Mouse (Mus musculus): Measurements from ENCODE around the gene Tnfrsf23. TPM values are rescaled to one million over a fixed set of nuclear protein-coding genes. Genes with fewer than 3 reads are reported as not detected.

Tnfrsf23 gene
- polyA plus RNA-seq (2014; fragmentation: Nextera tagmentation; extraction: Ambion mirVana) = 1.1 and 2.6 TPM in 2 replicates

DNA sequence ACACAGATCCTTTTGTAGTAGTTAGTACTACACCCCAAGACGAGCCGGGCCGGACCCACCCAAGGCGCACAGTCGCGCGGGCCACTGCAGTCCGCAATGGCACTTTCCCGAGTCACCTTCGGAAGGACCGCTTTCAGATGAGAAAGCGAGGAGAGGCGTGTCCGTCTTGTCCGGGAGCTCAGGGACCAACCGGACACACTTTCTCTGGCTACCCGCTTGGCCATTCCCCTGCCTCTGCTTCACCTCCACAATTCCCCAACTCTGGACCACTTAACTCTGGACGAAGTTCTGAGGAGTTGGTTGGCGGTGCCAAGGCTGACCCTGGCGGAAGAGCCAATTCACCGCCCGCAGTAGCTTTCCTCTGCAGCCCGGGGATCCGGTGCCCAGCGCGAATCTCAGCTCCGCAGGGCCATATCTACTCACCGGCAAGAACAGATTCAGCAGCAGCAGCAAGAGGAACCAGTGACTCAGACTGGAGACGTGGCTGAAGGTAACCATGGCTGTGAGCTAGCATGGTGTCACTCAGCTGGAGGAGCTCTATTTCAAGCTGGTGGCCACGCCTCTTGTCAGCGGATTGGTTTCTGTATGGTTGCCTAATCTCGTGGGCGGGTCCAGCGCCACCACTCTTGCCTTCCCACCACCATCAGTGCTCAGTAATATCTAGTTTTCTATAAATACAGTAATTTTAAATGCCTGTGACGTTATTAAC lies at the start of gene Tnfrsf23:
Gene Tnfrsf23 (minus strand): TSS at position 514 of the 709 bp plus-strand sequence.
- peak; percentile 82 for ATAC-seq (replicated peaks; ENCODE audit: insufficient number of reproducible peaks, low FRiP score, low TSS enrichment)
- peak within 1 kb of the TSS; percentile 46 for H3K4me3 ChIP-seq (ENCODE audit: low read depth, low read length)
- H3K4me2 ChIP-seq = peak within 1 kb of the TSS; percentile 89
- H3K36me3 ChIP-seq (ENCODE audit: control insufficient read depth, insufficient read depth, low read length) = peaks cover 4% of the 10 kb centered on the region; the same call in 1 of the 2 replicates
- no peaks in the 10 kb centered on the region for H3K4me1 ChIP-seq (ENCODE audit: control insufficient read depth, insufficient read depth, low read length)
- 0 out of 2 replicates have a peak within 1 kb of the TSS, but pooled peaks have one; percentile 35 for H3K27ac ChIP-seq (ENCODE audit: low read depth, low read length)
- H3K9ac ChIP-seq (ENCODE audit: low read depth, low read length) = peak within 1 kb of the TSS; percentile 60; the same call in 1 of the 2 replicates
- no peaks in the 10 kb centered on the region for H3K9me3 ChIP-seq (replicated peaks; ENCODE audit: control insufficient read depth, low read length)
- 3% methylated on average over 35 of the region's 35 CpGs for WGBS (ENCODE audit: insufficient replicate concordance)
- H3K27me3 ChIP-seq (ENCODE audit: control insufficient read depth, insufficient read depth, low read length) = no peaks in the 10 kb centered on the region

DNA sequence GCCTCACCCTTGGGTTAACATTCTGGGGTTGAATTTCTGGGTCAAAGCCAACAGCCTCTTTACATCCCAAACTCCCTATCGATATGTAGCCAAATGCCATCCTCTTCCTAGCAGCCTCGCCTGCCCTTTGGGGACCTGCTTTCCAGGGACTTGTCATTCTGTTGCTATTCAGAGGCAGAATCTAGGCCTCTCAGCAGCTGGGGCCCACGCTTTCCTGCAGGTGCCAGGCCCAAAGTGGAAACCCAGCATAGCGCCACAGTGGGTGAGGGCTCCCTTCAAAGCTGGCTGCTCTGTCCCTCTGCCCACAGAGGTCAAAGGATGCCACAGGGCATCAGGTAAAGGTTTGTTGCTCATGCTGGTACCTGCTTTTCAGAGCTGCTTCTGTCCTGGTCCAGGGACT lies 48.1 kb upstream of the Tnfrsf23 start:
- no peak overlapping the region for H3K9ac ChIP-seq (ENCODE audit: low read depth, low read length)
- H3K4me3 ChIP-seq (ENCODE audit: low read depth, low read length) = no peak overlapping the region
- H3K36me3 ChIP-seq (ENCODE audit: control insufficient read depth, insufficient read depth, low read length) = no peaks in the 10 kb centered on the region
- H3K9me3 ChIP-seq (replicated peaks; ENCODE audit: control insufficient read depth, low read length) = no peaks in the 10 kb centered on the region
- H3K4me2 ChIP-seq = no peak overlapping the region
- peaks cover 20% of the 10 kb centered on the region for H3K4me1 ChIP-seq (ENCODE audit: control insufficient read depth, insufficient read depth, low read length)
- H3K27ac ChIP-seq (ENCODE audit: low read depth, low read length) = no peak overlapping the region
- WGBS (ENCODE audit: insufficient replicate concordance) = 79% methylated on average over 4 of the region's 4 CpGs
- H3K27me3 ChIP-seq (ENCODE audit: control insufficient read depth, insufficient read depth, low read length) = no peaks in the 10 kb centered on the region
- ATAC-seq (replicated peaks; ENCODE audit: insufficient number of reproducible peaks, low FRiP score, low TSS enrichment) = no peak

DNA sequence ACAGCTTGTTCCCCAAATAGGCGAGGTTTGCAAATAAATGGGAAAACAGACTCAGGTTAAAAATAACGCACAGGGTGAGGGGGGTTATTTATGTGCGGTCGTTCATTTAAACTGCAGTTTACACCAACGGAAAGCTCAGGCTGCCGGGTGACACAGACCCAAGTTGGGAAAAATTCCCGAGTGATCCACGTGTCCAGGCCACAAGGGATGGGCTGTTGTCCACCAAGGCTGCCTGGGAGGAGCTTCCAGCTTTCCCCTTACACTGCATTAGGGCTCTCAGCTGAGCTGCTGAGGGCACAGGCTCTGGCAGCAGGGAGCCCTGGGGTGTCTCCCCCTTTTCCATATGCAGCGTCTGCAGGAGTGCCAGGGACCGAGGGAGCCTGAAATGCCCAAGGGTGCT lies 44.2 kb upstream of the Tnfrsf23 start:
- Histone ChIP-seq H3K36me3 (ENCODE audit: control insufficient read depth, insufficient read depth, low read length) (no peaks in the 10 kb centered on the region), H3K27me3 (ENCODE audit: control insufficient read depth, insufficient read depth, low read length) (no peaks in the 10 kb centered on the region), H3K4me1 (ENCODE audit: control insufficient read depth, insufficient read depth, low read length) (peaks cover 13% of the 10 kb centered on the region), H3K27ac (ENCODE audit: low read depth, low read length) (no peak overlapping the region), H3K4me3 (ENCODE audit: low read depth, low read length) (no peak overlapping the region), H3K9me3 (replicated peaks; ENCODE audit: control insufficient read depth, low read length) (no peaks in the 10 kb centered on the region), H3K4me2 (no peak overlapping the region), H3K9ac (ENCODE audit: low read depth, low read length) (no peak overlapping the region)
- WGBS (ENCODE audit: insufficient replicate concordance) = 73% methylated on average over 10 of the region's 10 CpGs
- ATAC-seq (replicated peaks; ENCODE audit: insufficient number of reproducible peaks, low FRiP score, low TSS enrichment) = no peak

DNA sequence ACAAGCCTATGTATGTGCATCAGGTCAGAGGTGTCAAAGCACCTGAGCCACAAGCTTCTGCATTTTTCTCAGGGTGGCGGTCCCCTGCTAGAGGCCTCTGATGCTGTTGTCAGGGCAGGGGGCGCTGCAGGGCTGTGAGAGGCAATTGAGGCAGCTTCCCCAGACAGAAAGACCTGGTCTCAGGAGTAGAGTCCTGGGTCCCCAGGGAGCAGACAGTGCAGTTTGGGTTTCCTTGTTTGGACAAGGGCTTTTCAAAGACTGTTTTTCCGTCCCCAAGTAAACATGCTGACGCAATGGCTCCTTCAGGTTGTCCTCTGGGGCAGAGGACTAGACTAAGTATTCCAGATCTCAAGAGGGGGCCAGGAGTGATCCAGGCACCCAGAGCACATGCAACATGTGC lies 40.7 kb upstream of the Tnfrsf23 start:
- H3K4me1 ChIP-seq (ENCODE audit: control insufficient read depth, insufficient read depth, low read length) = peaks cover 16% of the 10 kb centered on the region
- no peak overlapping the region for H3K4me2 ChIP-seq
- H3K9me3 ChIP-seq (replicated peaks; ENCODE audit: control insufficient read depth, low read length) = no peaks in the 10 kb centered on the region
- 82% methylated on average over 4 of the region's 4 CpGs for WGBS (ENCODE audit: insufficient replicate concordance)
- no peaks in the 10 kb centered on the region for H3K27me3 ChIP-seq (ENCODE audit: control insufficient read depth, insufficient read depth, low read length)
- H3K36me3 ChIP-seq (ENCODE audit: control insufficient read depth, insufficient read depth, low read length) = no peaks in the 10 kb centered on the region
- no peak for ATAC-seq (replicated peaks; ENCODE audit: insufficient number of reproducible peaks, low FRiP score, low TSS enrichment)
- H3K27ac ChIP-seq (ENCODE audit: low read depth, low read length) = no peak overlapping the region
- no peak overlapping the region for H3K9ac ChIP-seq (ENCODE audit: low read depth, low read length)
- no peak overlapping the region for H3K4me3 ChIP-seq (ENCODE audit: low read depth, low read length)

DNA sequence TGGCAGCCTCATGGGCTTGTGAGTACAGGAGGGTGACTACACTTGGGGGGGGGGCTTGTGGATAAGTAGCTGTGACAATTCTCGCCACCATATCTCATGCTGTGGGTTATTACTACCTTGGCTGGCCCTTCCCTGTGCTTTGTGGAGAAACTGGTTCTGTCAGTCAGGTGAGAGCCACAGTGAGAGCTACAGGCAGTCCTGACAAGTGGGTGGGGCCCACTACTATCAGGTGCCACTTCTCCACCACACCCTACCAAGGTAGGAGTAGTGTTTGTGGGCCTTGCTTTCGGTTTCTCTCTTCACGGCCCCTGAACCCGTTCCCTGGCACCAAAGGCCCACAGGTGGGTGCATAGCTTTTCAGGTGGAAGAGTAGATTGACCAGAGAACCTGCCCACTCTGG lies 38.2 kb upstream of the Tnfrsf23 start:
- H3K27ac ChIP-seq (ENCODE audit: low read depth, low read length) = no peak overlapping the region
- H3K9me3 ChIP-seq (replicated peaks; ENCODE audit: control insufficient read depth, low read length) = no peaks in the 10 kb centered on the region
- H3K4me3 ChIP-seq (ENCODE audit: low read depth, low read length) = no peak overlapping the region
- 74% methylated on average over 4 of the region's 4 CpGs for WGBS (ENCODE audit: insufficient replicate concordance)
- H3K4me2 ChIP-seq = no peak overlapping the region
- peaks cover 10% of the 10 kb centered on the region for H3K4me1 ChIP-seq (ENCODE audit: control insufficient read depth, insufficient read depth, low read length)
- no peak for ATAC-seq (replicated peaks; ENCODE audit: insufficient number of reproducible peaks, low FRiP score, low TSS enrichment)
- no peaks in the 10 kb centered on the region for H3K27me3 ChIP-seq (ENCODE audit: control insufficient read depth, insufficient read depth, low read length)
- no peak overlapping the region for H3K9ac ChIP-seq (ENCODE audit: low read depth, low read length)
- H3K36me3 ChIP-seq (ENCODE audit: control insufficient read depth, insufficient read depth, low read length) = no peaks in the 10 kb centered on the region

DNA sequence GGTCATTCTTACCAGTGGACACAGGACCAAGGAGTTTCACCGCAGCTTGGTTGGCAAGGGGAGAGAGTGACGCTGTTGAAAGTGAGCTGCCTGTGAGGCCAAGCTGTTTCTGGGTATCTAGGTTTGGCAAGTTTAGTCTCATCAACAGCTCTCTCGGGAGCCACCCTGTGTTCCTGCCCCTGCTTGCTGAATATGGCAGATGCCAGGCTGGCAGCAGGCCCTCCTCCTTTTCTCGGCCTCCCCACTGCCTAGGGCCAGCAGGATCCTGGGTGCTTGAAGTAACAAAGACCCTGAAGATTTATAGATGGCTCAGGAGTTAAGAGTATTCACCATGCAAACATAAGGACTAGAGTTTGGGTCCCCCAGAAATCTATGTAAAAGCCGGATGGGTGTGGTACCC lies 37.0 kb upstream of the Tnfrsf23 start:
- H3K36me3 ChIP-seq (ENCODE audit: control insufficient read depth, insufficient read depth, low read length) = no peaks in the 10 kb centered on the region
- H3K27ac ChIP-seq (ENCODE audit: low read depth, low read length) = no peak overlapping the region
- peaks cover 12% of the 10 kb centered on the region for H3K4me1 ChIP-seq (ENCODE audit: control insufficient read depth, insufficient read depth, low read length)
- ATAC-seq (replicated peaks; ENCODE audit: insufficient number of reproducible peaks, low FRiP score, low TSS enrichment) = no peak
- H3K4me3 ChIP-seq (ENCODE audit: low read depth, low read length) = no peak overlapping the region
- no peaks in the 10 kb centered on the region for H3K9me3 ChIP-seq (replicated peaks; ENCODE audit: control insufficient read depth, low read length)
- H3K27me3 ChIP-seq (ENCODE audit: control insufficient read depth, insufficient read depth, low read length) = no peaks in the 10 kb centered on the region
- WGBS (ENCODE audit: insufficient replicate concordance) = 86% methylated on average over 5 of the region's 5 CpGs
- H3K9ac ChIP-seq (ENCODE audit: low read depth, low read length) = no peak overlapping the region
- no peak overlapping the region for H3K4me2 ChIP-seq

DNA sequence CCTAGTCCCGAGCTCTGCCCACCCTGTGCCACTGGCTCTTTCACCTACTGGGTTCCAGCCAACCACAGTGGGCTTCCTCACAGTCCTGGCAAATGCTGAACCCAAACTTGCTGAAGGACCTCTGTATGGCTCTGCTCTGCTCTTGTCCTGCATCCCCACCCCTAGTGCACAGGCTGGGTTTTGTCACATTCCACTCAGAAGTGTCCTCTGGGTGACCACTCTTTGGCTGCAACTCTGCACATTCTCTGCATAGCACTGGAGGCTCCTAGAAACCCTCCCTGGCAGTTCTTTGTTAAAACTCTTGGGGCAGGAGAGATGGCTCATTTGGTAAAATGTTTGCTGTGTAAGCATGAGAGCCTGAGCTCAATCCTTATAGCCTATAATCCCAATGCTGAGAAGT lies 32.1 kb upstream of the Tnfrsf23 start:
- H3K27ac ChIP-seq (ENCODE audit: low read depth, low read length) = peak overlapping the region; percentile 78
- H3K36me3 ChIP-seq (ENCODE audit: control insufficient read depth, insufficient read depth, low read length) = no peaks in the 10 kb centered on the region
- H3K9me3 ChIP-seq (replicated peaks; ENCODE audit: control insufficient read depth, low read length) = no peaks in the 10 kb centered on the region
- H3K4me2 ChIP-seq = no peak overlapping the region
- H3K27me3 ChIP-seq (ENCODE audit: control insufficient read depth, insufficient read depth, low read length) = no peaks in the 10 kb centered on the region
- peaks cover 18% of the 10 kb centered on the region for H3K4me1 ChIP-seq (ENCODE audit: control insufficient read depth, insufficient read depth, low read length)
- no peak overlapping the region for H3K9ac ChIP-seq (ENCODE audit: low read depth, low read length)
- WGBS (ENCODE audit: insufficient replicate concordance) = 52% methylated on average over 1 of the region's 1 CpGs
- no peak for ATAC-seq (replicated peaks; ENCODE audit: insufficient number of reproducible peaks, low FRiP score, low TSS enrichment)
- no peak overlapping the region for H3K4me3 ChIP-seq (ENCODE audit: low read depth, low read length)

DNA sequence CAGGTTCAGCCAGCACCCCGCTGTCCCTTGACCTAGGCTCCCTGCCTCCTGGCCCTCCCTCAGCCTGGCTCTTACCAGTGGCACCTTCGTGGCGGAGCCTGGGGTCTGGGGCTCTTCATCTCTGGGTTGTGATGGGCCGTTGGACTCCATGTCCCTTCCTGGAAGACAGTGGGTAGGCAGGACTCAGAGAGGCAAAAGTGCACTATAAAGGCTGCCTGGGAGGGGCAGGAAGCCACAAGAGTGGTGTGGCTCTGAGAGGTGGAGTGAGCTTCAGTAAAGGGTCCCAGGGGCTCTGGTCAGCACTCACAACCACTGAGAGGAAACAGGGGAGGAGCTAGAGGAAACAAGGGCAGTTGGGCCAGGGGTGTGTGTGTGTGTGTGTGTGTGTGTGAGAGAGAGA lies 27.7 kb upstream of the Tnfrsf23 start:
- WGBS (ENCODE audit: insufficient replicate concordance) = 72% methylated on average over 4 of the region's 4 CpGs
- Histone ChIP-seq H3K27me3 (ENCODE audit: control insufficient read depth, insufficient read depth, low read length) (no peaks in the 10 kb centered on the region), H3K9me3 (replicated peaks; ENCODE audit: control insufficient read depth, low read length) (no peaks in the 10 kb centered on the region), H3K4me2 (no peak overlapping the region), H3K9ac (ENCODE audit: low read depth, low read length) (no peak overlapping the region), H3K36me3 (ENCODE audit: control insufficient read depth, insufficient read depth, low read length) (peaks cover 10% of the 10 kb centered on the region; the same call in 1 of the 2 replicates), H3K4me3 (ENCODE audit: low read depth, low read length) (no peak overlapping the region), H3K4me1 (ENCODE audit: control insufficient read depth, insufficient read depth, low read length) (peaks cover 24% of the 10 kb centered on the region), H3K27ac (ENCODE audit: low read depth, low read length) (no peak overlapping the region)
- ATAC-seq (replicated peaks; ENCODE audit: insufficient number of reproducible peaks, low FRiP score, low TSS enrichment) = no peak

DNA sequence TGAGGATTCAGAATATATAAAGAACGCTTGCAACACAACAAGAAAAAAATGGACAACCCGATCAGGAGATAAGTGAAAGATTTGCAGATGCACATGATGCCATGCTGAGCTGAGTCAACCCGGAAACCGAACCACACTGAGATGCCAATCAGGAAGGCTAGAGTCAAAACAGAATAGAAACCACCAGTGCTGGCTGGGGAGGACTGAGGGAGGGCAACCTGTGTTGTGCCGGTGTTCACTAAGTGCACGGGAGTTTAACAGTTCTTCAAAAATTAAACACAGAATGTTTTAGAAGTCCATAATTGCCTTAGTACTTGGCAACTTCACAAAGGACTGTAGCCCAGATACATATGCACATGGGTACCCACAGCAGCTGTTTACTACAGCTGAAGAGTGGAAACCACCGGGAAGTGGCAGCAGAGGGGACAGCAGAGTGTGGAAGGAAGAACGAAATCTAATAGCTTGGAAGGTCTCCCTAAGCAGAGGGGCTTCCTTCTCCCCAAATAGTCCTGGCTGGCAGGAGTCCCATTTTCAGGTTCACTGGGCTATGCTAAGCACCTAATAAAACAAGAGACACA lies 27.2 kb upstream of the Tnfrsf23 start:
- WGBS (ENCODE audit: insufficient replicate concordance) = 83% methylated on average over 8 of the region's 8 CpGs
- no peak for ATAC-seq (replicated peaks; ENCODE audit: insufficient number of reproducible peaks, low FRiP score, low TSS enrichment)
- Histone ChIP-seq H3K4me3 (ENCODE audit: low read depth, low read length) (no peak overlapping the region), H3K27me3 (ENCODE audit: control insufficient read depth, insufficient read depth, low read length) (no peaks in the 10 kb centered on the region), H3K27ac (ENCODE audit: low read depth, low read length) (no peak overlapping the region), H3K9ac (ENCODE audit: low read depth, low read length) (no peak overlapping the region), H3K4me1 (ENCODE audit: control insufficient read depth, insufficient read depth, low read length) (peaks cover 18% of the 10 kb centered on the region), H3K36me3 (ENCODE audit: control insufficient read depth, insufficient read depth, low read length) (peaks cover 10% of the 10 kb centered on the region; the same call in 1 of the 2 replicates), H3K9me3 (replicated peaks; ENCODE audit: control insufficient read depth, low read length) (no peaks in the 10 kb centered on the region), H3K4me2 (no peak overlapping the region)

All from heart, embryonic 11.5 days (tissue).